Mouse (Mus musculus) regulatory T cell (primary cell): ENCODE measurements at regions not wholly inside any gene's neighbourhood (a gene's known extent, or its start where the extent isn't known, plus 50 kb on each side); places are given as distances from the start of the nearest gene placed in this dataset.

ENCODE experiments used
- in situ Hi-C: fragments of 300-600 bp; cut with MboI, MseI; formaldehyde crosslinking; loops from one replicate; pipeline ENCODE4 v1.15.1; 2025; ENCODE audit warnings: high pct_unique_total_duplicates

DNA sequence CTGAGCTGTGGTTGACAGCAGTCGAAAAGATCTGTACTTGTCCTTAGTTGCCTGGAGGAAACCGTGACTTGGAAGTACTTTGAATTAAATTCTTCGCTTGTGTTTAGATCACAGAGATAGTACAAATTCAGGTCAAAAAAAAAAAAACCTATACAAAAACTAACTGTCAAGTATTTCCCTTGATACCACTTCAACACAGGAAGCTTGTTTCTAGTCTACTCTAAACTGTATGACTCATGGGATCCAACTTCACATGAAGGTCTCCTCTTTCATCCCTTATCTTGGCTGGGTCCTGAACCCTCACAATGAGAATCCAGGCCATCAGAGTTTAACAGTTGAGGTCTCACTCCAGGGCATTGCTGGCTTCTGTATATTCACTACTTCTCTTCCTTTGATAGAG, 54.8 kb downstream of the Tmem30b start:
- in situ Hi-C loops: loop anchor here (25.0 kb wide), 1 partner anchor 954 kb away; the partner anchor contains the start of gene Pcnx4

DNA sequence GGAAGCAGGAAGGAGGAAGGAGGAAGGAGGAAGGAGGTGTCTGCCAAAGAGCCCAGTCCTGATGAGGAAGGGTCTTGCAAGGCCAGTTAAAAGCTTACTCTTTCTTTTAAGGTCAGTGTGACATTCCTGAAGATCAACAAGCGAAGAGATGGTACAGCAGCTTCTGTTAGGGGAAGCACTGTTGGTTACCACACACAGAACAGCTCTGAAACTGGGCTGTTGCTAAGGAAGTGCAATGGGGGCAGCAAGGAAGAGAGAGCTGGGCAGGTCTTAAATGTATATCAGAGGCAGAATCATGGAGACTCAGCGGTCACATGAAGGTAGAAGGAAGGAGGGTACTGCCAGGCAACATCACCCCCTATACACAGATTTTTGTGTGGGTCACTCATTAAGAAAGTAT, 63.3 kb downstream of the Tmem30b start:
- in situ Hi-C loops: loop anchor here (25.0 kb wide), 1 partner anchor 946 kb away; the partner anchor contains the start of gene Pcnx4

GRCm38 (mm10) chr12:73482275-73482674, 63.9 kb downstream of the Tmem30b start:
- in situ Hi-C loops: loop anchor here (25.0 kb wide), 1 partner anchor 945 kb away; the partner anchor contains the start of gene Pcnx4

GRCm38 (mm10) chr12:73481705-73482104, 64.5 kb downstream of the Tmem30b start:
- in situ Hi-C loops: loop anchor here (25.0 kb wide), 1 partner anchor 944 kb away; the partner anchor contains the start of gene Pcnx4

- in situ Hi-C loops: loop anchor here (25.0 kb wide), 1 partner anchor 944 kb away; the partner anchor contains the start of gene Pcnx4
Measured at GRCm38 (mm10) chr12:73481165-73481564, 65.0 kb downstream of the Tmem30b start.

- in situ Hi-C loops: loop anchor here (25.0 kb wide), 1 partner anchor 943 kb away; the partner anchor contains the start of gene Pcnx4
Measured at GRCm38 (mm10) chr12:73480610-73480971, 65.6 kb downstream of the Tmem30b start.

GRCm38 (mm10) chr12:73479932-73480609, 66.1 kb downstream of the Tmem30b start:
- in situ Hi-C loops: loop anchor here (25.0 kb wide), 1 partner anchor 943 kb away; the partner anchor contains the start of gene Pcnx4

DNA sequence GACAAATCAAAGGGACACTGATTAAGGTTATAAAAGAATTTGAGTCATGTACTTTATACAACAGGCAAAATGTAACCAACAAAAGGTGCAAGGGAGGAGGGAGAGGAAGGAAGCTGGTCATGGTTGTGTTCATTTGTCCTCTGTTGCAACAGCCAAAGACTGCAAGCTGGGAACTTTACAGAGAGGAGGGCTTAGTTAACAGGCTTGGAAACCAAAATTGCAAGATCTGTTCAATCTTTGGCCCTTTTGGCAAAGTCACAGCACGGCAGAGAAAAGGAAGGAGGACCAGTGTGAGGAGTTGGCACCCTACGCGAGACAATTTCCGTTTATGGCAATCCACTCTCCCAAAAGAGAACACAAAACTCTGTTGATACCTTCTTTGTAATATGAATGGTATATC, 67.6 kb downstream of the Tmem30b start:
- in situ Hi-C loops: loop anchor here (25.0 kb wide), 1 partner anchor 941 kb away; the partner anchor contains the start of gene Pcnx4

DNA sequence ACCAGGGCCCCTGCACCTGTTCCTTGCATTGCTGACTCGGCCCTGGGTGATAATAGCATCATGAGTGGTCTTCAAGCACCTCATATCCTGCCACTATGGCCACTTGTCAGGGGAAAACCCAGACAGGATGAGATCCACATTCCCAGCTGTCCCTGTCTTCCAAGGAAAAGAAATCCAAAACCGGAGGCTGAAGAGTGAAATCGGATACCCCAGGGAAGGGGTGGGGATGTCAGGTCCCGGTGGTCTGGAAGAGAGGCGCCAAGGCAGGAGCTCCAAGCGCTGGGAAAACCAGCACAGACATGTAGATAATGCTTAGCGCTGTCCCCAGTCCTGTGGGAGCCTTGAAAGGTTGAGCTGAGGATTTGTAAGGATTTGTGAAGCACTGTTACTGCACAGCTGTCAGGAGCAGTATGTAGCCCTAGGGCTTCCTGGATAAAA, 69.8 kb downstream of the Tmem30b start:
- in situ Hi-C loops: loop anchor here (25.0 kb wide), 1 partner anchor 939 kb away; the partner anchor contains the start of gene Pcnx4

DNA sequence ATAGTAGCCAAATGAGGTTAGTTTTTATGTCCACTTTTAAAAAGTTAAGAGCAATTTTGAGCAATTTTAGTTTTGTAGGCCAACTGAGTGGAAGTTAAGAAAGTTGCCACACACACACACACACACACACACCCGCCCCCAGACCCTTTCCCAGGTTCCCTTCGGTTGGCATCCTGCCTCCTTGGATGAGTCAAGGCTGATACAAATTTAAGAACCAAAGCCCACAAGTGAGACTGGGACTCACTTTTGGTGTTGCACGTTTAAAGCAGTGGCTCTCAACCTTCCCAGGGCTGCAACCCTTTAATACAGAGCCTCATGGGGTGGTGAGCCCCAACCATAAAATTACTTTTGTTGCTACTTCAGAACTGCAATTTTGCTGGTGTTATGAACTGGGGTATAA, 70.4 kb downstream of the Tmem30b start:
- in situ Hi-C loops: loop anchor here (25.0 kb wide), 1 partner anchor 938 kb away; the partner anchor contains the start of gene Pcnx4

- in situ Hi-C loops: loop anchor here (25.0 kb wide), 1 partner anchor 938 kb away; the partner anchor contains the start of gene Pcnx4
Measured at GRCm38 (mm10) chr12:73475020-73475419, 71.2 kb downstream of the Tmem30b start.

DNA sequence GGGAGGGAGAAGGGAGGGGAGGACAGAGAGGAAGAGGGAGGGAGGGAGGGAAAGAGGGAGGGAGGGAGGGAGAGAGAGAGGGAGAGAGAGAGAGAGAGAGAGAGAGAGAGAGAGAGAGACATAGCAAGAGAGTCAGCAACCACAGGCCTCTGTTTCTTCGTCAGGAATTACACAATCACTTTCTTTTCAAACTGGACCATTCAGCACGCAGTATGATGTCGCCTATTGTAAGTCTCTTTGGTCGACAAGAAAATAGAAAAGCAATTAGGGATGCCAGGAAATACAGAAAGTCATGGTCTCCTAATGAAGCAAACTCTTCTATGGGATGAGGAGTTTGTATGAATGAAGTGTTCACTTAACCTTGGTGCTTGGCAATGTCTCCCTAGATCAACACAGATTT, 73.1 kb downstream of the Tmem30b start:
- in situ Hi-C loops: no loop called here

DNA sequence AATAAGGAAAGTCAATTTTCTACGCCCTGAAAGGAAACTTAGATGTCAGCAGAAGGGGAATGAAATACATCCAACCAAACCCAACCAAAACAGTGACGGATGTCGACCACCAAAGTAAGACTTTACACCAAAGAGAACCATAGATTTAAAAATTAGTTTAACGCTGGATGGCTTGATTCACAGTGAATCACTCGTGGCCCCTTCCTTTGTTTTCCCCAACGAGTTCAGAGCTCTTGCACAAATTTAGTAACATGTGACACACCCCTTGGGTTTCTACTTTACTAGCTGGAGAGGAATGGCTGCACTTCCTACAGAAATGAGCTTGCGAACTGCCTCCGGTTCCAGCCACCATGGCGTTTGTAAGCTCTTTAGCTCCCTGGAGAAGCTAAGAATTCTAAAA, 74.2 kb downstream of the Tmem30b start:
- in situ Hi-C loops: no loop called here

DNA sequence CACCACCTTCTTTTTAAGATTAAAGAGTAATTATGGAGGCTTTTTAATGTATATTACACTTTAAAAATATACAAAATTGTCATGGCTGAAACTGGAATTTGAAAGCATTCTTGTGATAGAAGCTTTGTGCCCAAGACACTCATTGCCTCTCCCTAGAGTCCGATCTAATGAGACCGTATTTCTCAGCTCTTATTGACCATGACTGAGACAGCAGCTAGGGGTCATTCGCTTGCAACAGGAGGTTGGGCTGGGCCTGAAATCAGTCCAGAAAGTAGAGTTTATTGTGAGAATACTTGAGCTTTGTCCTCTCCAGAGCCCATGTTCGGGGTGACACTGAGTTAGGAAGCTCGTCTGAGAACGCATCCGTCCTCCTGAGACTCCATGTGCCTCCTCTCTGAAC, 79.7 kb downstream of the Tmem30b start:
- in situ Hi-C loops: no loop called here

DNA sequence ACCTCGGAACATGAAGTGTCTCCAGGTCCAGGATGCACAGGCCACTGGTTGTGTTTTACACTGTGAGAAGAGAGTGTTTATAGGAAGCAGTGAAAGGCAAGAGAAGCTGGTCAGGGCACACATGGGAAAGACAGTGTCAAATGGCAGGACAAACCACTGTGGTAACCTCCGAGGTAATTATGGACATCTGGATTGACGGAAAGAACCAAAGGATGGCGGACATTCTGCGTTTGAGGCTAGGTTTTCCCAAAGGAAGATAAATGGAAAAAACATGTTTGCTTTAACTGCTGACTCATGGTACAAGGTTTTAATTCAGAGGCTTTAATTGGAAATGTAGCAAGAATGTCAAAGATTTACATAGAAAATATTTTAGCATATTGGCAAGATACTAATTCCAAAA, 80.2 kb downstream of the Tmem30b start:
- in situ Hi-C loops: no loop called here

DNA sequence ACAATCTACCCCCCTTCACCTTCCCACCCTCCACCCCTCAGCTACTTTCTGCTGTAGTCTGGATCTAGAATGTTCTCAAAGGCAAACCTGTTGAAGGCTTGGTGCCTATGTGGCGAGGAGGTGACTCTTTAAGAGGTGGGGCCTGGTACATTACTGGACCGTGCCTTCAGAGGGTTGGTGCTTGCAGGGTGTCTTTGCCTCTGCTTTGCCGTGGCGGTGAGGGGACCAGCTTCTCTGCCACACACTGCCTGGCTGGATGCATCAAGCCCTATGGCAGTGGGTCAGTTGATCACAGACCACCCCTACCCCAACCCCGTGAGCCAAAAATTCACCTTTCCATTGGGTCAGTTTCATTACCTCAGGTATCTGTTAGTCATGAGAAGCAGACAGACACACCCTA, 81.9 kb downstream of the Tmem30b start:
- in situ Hi-C loops: no loop called here

GRCm38 (mm10) chr12:73462091-73462490, 84.1 kb downstream of the Tmem30b start:
- in situ Hi-C loops: no loop called here

DNA sequence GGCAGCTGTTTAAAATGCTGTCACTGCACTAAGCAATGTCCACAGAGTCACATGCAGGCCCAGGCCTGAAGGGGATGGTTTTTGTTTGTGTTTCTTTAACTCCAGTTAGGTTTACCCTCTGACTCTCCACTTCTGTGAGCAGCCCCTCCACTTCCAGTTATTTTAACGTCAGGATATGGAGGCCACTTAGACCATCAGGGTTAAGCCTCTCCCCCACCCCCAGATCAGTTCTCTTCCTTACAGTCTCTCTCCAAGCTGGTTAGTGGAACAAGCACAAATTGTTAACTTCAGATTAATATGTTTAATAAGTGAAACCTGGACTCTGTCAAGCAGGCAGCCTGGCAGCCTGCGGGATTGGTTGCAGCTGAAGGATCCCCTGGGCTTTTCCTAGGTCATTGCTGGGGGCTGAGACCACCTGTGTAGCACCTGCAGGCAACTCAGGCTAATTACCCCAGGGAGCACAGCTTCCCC, 85.9 kb downstream of the Tmem30b start:
- in situ Hi-C loops: no loop called here

- in situ Hi-C loops: loop anchor here (5.0 kb wide), 2 partner anchors 66 to 424 kb away; no protein-coding TSS in a partner anchor
Measured at GRCm38 (mm10) chr12:73451257-73451656, 94.9 kb downstream of the Tmem30b start.

DNA sequence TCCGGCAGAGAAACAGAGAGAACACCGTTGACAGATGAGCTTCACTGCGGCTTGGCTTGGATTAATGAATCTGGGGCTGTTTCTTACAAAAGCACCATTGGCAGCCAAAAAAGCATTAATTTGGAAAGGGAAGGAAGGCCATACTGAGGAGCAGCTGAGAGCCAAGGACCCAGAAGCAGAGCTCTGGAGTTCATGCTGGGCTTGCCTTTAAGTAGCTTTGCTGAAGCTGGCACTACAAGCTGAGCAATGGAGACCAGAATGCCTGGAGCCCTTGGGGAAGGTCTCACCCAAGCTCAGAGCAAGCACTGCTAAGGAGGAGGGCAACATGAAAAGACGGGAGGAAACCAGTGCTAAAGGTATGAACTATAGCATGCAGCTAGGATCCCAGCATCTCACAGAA, 95.7 kb downstream of the Tmem30b start:
- in situ Hi-C loops: loop anchor here (5.0 kb wide), 2 partner anchors 67 to 423 kb away; no protein-coding TSS in a partner anchor

DNA sequence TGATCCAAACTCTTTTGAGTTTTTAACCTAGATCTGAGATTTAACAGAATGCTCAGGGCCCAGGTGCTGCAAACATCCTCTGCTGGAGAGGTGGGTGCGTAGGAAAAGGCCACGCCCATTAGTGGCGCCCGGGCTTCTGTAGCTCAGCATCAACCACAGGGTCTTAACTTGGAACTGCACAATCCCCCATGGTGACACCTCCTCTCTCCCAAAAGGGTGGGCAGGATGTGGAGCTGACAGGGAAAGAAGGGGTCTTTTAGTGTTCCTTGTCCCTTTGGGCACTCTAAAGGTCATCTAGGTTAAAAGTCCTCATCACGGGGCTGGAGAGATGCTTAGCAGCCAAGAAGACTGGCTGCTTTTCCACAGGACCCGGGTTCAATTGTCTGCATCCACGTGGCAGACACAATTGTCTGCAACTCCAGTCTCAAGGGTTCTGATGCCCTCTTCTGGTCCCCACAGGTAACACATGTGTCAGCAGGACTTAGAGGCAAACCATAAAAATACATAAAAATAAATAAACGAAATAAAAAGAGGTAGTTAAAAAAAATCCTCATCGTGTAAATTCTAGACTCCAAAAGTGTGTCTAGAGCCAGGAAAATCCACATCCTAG, 96.2 kb downstream of the Tmem30b start:
- in situ Hi-C loops: loop anchor here (5.0 kb wide), 2 partner anchors 67 to 423 kb away; no protein-coding TSS in a partner anchor

DNA sequence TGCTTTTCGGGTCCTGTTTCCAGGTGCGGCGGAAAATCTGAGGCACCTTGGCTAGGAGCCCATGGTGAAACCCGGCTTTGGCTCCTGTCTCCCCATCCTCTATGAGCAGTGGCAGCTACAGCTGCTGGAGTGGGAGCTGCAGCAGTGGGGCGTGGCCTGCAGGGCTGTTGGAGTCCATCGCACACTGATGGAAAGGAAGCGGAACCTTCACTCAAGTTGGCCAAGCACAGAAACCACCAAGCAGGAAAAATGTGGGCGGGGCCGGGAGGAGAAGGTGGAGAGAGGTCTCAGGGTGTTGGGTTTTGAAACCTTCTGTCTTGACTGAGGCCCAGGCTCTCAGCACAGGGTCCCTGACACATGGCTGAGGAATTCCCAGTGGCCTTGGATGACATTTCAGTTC, 97.1 kb downstream of the Tmem30b start:
- in situ Hi-C loops: no loop called here
